Mouse (Mus musculus): Measurements from ENCODE around the gene Gm49661.

The Gm49661 gene

DNA sequence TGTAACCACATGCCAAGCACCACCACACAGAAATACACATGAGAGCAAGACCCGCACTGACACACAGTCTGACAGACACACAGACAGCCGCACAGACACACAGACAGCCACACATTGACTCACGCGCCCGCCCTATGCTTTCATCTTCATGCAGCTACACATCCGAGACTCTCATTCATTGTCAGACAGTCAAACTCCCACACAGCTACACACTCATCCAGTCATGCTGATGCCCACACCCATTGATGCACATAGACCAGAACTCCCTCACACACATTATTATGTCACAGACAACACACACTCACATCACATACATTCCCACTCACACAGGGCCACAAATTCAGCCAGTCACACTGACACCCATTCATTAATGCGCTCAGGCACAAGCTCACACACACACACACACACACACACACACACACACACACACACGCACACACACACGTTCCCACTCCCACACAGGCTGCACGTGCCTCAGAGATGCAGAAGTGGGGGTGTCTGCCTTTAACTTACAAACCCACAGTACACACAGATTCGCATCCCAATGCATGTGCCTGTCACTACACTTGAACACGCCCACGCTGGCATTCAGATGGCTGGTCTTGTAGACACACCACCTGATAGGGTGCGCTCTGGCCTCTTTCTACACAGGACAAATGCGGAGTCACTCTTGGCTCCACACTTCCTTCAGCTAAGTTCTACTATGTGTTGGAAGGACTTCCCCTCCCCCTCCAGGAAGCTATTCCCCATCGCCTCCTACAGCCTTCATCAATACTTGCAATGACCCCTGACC lies 35.3 kb downstream of the Gm49661 start:
- DNase-seq (ENCODE audit: low read depth): no peak

DNA sequence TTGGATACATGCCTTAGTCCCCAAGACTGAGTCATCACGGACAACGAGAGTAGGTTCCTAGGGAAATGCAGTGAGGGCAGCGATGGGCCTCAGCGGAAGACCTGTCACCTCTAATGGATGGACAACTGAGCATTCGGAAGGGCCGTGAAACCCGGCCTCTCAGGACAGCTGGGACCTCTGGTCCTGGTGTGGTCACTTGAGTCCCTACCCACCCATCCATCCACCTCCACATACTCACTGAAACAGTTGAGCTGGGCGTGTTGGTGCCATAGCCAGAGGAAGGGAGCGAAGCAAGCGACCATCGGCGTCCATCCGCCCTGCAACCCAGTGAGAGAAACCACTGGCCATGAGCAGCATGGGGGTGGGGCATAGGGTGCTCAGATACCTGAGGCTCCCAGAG lies 38.7 kb downstream of the Gm49661 start:
- DNase-seq (ENCODE audit: low read depth): no peak

DNA sequence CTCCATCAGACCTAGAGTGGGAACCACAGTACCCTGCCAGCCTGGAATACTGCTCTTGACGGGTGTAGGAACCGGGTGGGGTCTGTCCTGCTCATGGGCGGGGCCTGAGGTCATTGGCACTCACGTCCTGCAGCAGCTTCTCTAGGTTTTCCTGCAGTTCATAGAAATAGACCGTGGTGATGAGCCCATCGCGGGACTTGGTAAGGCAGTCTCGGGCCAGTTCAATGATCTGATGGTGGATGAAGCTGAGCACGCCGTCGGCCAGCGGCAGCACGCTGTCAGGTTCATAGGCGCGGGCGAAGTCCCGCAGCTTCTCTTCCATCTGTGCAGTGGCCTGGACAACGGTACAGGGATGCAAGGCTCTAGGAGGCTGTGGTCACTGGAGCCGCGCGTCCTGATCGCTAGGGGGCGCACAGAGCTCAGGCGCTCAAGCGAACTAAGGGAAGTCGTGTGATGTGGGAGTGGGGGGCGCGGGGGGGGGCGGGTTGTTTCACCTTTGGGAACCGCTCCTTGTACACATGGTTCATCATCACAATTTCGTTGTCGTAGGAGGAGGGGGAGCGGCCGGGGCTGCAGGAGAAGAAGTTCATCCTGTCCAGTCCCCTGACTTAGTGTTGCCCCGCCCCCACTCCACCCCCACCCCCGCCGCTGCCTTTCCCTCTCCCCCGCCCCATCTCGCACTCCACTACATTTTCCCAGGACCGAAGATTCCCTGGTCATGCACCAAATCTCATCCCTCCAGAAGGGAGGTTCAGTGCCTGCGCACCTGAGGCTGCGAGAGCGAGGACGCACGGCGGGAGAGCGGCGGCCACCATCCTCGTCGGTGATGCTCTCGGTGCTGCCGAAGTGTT lies 40.6 kb downstream of the Gm49661 start:
- DNase-seq (ENCODE audit: low read depth): no peak

DNA sequence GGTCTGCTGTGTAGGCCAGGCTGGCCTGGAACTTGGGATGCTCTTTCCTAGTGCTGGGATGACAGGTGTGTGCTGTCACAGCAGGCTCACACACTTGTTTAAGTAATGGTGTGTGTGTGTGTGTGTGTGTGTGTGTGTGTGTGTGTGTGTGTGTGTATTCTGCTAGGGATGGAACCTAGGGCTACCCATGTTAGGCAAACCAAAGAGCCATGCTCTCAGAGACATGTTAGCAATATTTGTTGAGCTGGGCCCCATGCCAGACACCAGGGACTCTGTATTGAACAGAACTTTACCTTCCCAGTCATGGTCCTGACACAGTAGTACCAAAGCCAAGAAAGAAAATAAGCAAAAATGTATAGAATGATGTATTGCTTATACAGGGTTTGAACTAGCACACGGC lies 41.7 kb downstream of the Gm49661 start:
- no peak for DNase-seq (ENCODE audit: low read depth)

DNA sequence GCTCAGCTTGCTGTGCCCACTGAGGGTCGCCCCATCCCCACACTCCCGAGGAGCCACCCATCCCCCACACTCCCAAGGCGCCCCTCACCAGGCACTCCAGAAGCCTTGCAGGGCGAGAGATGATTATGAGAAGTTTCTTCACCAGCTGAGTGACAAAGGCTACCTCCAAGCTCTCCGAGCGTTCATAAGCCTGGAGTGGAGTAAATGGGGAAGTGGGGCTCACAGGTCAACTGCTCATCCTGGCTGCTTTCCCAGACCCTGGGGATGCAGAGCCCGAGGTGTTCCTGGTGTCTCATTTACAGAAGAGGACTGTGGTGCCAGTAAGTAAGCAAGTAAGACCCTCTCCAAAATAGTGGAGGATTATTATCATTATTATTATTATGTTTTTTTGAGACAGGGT lies 43.7 kb downstream of the Gm49661 start:
- no peak for DNase-seq (ENCODE audit: low read depth)

DNA sequence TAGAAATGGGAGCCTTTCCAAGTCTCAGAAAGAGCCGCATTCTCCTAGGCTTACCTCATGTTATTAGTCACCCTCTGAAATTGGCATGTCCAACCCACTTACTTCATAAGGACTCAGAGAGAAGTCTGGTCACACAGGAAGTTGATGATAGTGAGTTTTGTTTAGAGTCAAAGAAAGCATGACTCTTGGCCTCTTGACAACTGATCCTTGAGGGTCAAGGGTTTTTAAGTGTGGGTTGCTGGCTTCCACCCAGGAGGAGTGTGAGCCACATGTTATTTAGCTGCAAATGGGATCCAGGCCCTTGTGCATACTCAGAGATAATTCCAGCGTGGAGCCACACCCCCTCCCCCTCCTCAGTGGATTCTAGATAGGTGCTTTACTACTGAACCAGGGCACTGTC lies 47.6 kb downstream of the Gm49661 start:
- DNase-seq (ENCODE audit: low read depth): no peak

DNA sequence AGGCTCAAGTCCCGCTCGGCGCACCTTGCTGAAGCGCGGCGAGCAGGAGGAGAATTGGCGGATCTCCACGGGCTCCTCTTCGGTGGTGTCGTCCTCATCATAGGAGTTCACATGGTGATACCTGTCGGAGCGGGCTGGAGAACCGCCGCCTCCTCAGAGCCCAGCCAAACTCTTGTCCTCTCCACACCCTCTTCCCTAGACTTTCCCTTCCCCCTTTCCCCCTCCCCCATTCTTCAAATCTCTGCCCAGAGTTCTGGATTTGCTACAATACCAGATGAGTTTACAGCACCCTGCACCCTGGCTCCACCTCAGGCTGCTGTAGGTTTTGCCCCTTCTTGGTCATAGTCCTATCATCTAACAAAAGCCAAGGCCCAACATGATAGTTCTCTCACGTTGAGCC lies 50.6 kb downstream of the Gm49661 start:
- DNase-seq (ENCODE audit: low read depth): no peak

DNA sequence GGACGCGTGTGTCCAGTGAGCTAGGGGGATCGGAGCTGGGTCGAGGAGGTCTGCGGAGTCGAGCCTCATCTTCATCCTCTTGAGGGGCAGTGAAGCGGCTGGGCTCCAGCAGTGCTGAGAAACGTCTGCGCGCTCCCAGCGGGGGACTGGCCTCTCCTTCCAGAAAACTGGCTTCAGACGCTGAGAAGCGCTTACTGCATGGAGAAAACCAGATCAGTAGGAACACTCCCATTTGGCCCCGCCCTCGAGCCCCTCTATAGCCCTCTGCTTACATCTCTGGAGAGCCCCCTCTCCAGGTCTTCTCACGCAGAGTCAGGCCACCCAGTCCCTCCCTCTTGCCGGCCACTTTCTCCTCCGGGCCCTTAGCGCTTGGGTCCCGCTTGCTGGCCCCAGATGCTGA lies 51.5 kb downstream of the Gm49661 start:
- no peak for DNase-seq (ENCODE audit: low read depth)
